Mouse (Mus musculus): Measurements from ENCODE around the gene 2410131K14Rik.

Gene 2410131K14Rik

GRCm38 (mm10) chr5:118274546-118274945 lies 29.5 kb downstream of the 2410131K14Rik start:
- DNase-seq (ENCODE audit: low read depth, low spot score) = no peak
- H3K36me3 ChIP-seq (ENCODE audit: control insufficient read depth, insufficient read depth, low read length, poor library complexity, severe bottlenecking) = no peaks in the 10 kb centered on the region
- no peaks in the 10 kb centered on the region for H3K27me3 ChIP-seq (ENCODE audit: control insufficient read depth, insufficient read depth, low read length, poor library complexity, severe bottlenecking)

GRCm38 (mm10) chr5:118276281-118276680 lies 31.3 kb downstream of the 2410131K14Rik start:
- Histone ChIP-seq H3K36me3 (ENCODE audit: control insufficient read depth, insufficient read depth, low read length, poor library complexity, severe bottlenecking) (no peaks in the 10 kb centered on the region), H3K27me3 (ENCODE audit: control insufficient read depth, insufficient read depth, low read length, poor library complexity, severe bottlenecking) (no peaks in the 10 kb centered on the region)
- no peak for DNase-seq (ENCODE audit: low read depth, low spot score)

GRCm38 (mm10) chr5:118276711-118277110 lies 31.7 kb downstream of the 2410131K14Rik start:
- no peak for DNase-seq (ENCODE audit: low read depth, low spot score)
- Histone ChIP-seq H3K36me3 (ENCODE audit: control insufficient read depth, insufficient read depth, low read length, poor library complexity, severe bottlenecking) (no peaks in the 10 kb centered on the region), H3K27me3 (ENCODE audit: control insufficient read depth, insufficient read depth, low read length, poor library complexity, severe bottlenecking) (no peaks in the 10 kb centered on the region)

- Histone ChIP-seq H3K36me3 (ENCODE audit: control insufficient read depth, insufficient read depth, low read length, poor library complexity, severe bottlenecking) (no peaks in the 10 kb centered on the region), H3K27me3 (ENCODE audit: control insufficient read depth, insufficient read depth, low read length, poor library complexity, severe bottlenecking) (no peaks in the 10 kb centered on the region)
- no peak for DNase-seq (ENCODE audit: low read depth, low spot score)
These were observed 32.9 kb downstream of the 2410131K14Rik start for GRCm38 (mm10) chr5:118277741-118278495.

- no peaks in the 10 kb centered on the region for H3K27me3 ChIP-seq (ENCODE audit: control insufficient read depth, insufficient read depth, low read length, poor library complexity, severe bottlenecking)
- no peaks in the 10 kb centered on the region for H3K36me3 ChIP-seq (ENCODE audit: control insufficient read depth, insufficient read depth, low read length, poor library complexity, severe bottlenecking)
- DNase-seq (ENCODE audit: low read depth, low spot score) = no peak
These were observed 46.4 kb downstream of the 2410131K14Rik start for GRCm38 (mm10) chr5:118291453-118291852.

- no peaks in the 10 kb centered on the region for H3K27me3 ChIP-seq (ENCODE audit: control insufficient read depth, insufficient read depth, low read length, poor library complexity, severe bottlenecking)
- no peak for DNase-seq (ENCODE audit: low read depth, low spot score)
These were observed 47.4 kb downstream of the 2410131K14Rik start for GRCm38 (mm10) chr5:118292476-118292875.

GRCm38 (mm10) chr5:118294086-118294864 lies 49.2 kb downstream of the 2410131K14Rik start:
- Histone ChIP-seq H3K27me3 (ENCODE audit: control insufficient read depth, insufficient read depth, low read length, poor library complexity, severe bottlenecking) (no peaks in the 10 kb centered on the region), H3K36me3 (ENCODE audit: control insufficient read depth, insufficient read depth, low read length, poor library complexity, severe bottlenecking) (no peaks in the 10 kb centered on the region)
- no peak for DNase-seq (ENCODE audit: low read depth, low spot score)

More at GRCm38 (mm10) chr5:118292476-118292875, 47.4 kb downstream of the 2410131K14Rik start:
- no peaks in the 10 kb centered on the region for H3K36me3 ChIP-seq (ENCODE audit: control insufficient read depth, insufficient read depth, low read length, poor library complexity, severe bottlenecking)

- Histone ChIP-seq H3K27me3 (ENCODE audit: control insufficient read depth, insufficient read depth, low read length, poor library complexity, severe bottlenecking) (no peaks in the 10 kb centered on the region), H3K36me3 (ENCODE audit: control insufficient read depth, insufficient read depth, low read length, poor library complexity, severe bottlenecking) (no peaks in the 10 kb centered on the region)
- DNase-seq (ENCODE audit: low read depth, low spot score) = no peak
These were observed 49.8 kb downstream of the 2410131K14Rik start for GRCm38 (mm10) chr5:118294865-118295258.

GRCm38 (mm10) chr5:118297338-118297746 lies 52.3 kb downstream of the 2410131K14Rik start:
- H3K36me3 ChIP-seq (ENCODE audit: control insufficient read depth, insufficient read depth, low read length, poor library complexity, severe bottlenecking) = no peaks in the 10 kb centered on the region
- H3K27me3 ChIP-seq (ENCODE audit: control insufficient read depth, insufficient read depth, low read length, poor library complexity, severe bottlenecking) = no peaks in the 10 kb centered on the region
- no peak for DNase-seq (ENCODE audit: low read depth, low spot score)

GRCm38 (mm10) chr5:118299720-118300400 lies 54.8 kb downstream of the 2410131K14Rik start:
- Histone ChIP-seq H3K36me3 (ENCODE audit: control insufficient read depth, insufficient read depth, low read length, poor library complexity, severe bottlenecking) (no peaks in the 10 kb centered on the region), H3K27me3 (ENCODE audit: control insufficient read depth, insufficient read depth, low read length, poor library complexity, severe bottlenecking) (no peaks in the 10 kb centered on the region)
- no peak for DNase-seq (ENCODE audit: low read depth, low spot score)

- H3K27me3 ChIP-seq (ENCODE audit: control insufficient read depth, insufficient read depth, low read length, poor library complexity, severe bottlenecking) = no peaks in the 10 kb centered on the region
- no peaks in the 10 kb centered on the region for H3K36me3 ChIP-seq (ENCODE audit: control insufficient read depth, insufficient read depth, low read length, poor library complexity, severe bottlenecking)
- no peak for DNase-seq (ENCODE audit: low read depth, low spot score)
These were observed 57.6 kb downstream of the 2410131K14Rik start for GRCm38 (mm10) chr5:118302466-118303155.

GRCm38 (mm10) chr5:118304970-118305618 lies 60.1 kb downstream of the 2410131K14Rik start:
- H3K27me3 ChIP-seq (ENCODE audit: control insufficient read depth, insufficient read depth, low read length, poor library complexity, severe bottlenecking) = no peaks in the 10 kb centered on the region
- no peaks in the 10 kb centered on the region for H3K36me3 ChIP-seq (ENCODE audit: control insufficient read depth, insufficient read depth, low read length, poor library complexity, severe bottlenecking)
- DNase-seq (ENCODE audit: low read depth, low spot score) = no peak

- DNase-seq (ENCODE audit: low read depth, low spot score) = no peak
- no peaks in the 10 kb centered on the region for H3K36me3 ChIP-seq (ENCODE audit: control insufficient read depth, insufficient read depth, low read length, poor library complexity, severe bottlenecking)
These were observed 65.4 kb downstream of the 2410131K14Rik start for GRCm38 (mm10) chr5:118310389-118310788.

GRCm38 (mm10) chr5:118311251-118311650 lies 66.2 kb downstream of the 2410131K14Rik start:
- Histone ChIP-seq H3K36me3 (ENCODE audit: control insufficient read depth, insufficient read depth, low read length, poor library complexity, severe bottlenecking) (no peaks in the 10 kb centered on the region), H3K27me3 (ENCODE audit: control insufficient read depth, insufficient read depth, low read length, poor library complexity, severe bottlenecking) (no peaks in the 10 kb centered on the region)
- no peak for DNase-seq (ENCODE audit: low read depth, low spot score)

More at GRCm38 (mm10) chr5:118310389-118310788, 65.4 kb downstream of the 2410131K14Rik start:
- no peaks in the 10 kb centered on the region for H3K27me3 ChIP-seq (ENCODE audit: control insufficient read depth, insufficient read depth, low read length, poor library complexity, severe bottlenecking)
